Mouse (Mus musculus) mouse embryonic stem cell (cell line): Measurements from ENCODE around the gene Fat3.

Experiments used
- in situ Hi-C, 2 experiments: fragments of 300-500 bp; cut with MboI; formaldehyde crosslinking; loops; 1 replicate in 1 of 2; 3 replicates in 1 of 2; pipeline ENCODE4 v1.14.3; 2019 to 2020; ENCODE audit warnings: low sequenced_read_pairs in 2 of 2, low pct_unique_long_range_greater_than_20kb in 1 of 2, mixed read lengths in 1 of 2; ENCODE audit not compliant: unreplicated experiment in 1 of 2

Fat3 gene

GRCm38 (mm10) chr9:16272810-16273209, 228.3 kb downstream of the Fat3 start:
- in situ Hi-C loops: no loop called here

GRCm38 (mm10) chr9:16270768-16271114, 230.3 kb downstream of the Fat3 start:
- in situ Hi-C loops: no loop called here

- in situ Hi-C loops: no loop called here
These were observed 230.9 kb downstream of the Fat3 start for GRCm38 (mm10) chr9:16270056-16270767.

GRCm38 (mm10) chr9:16265519-16265918, 235.6 kb downstream of the Fat3 start:
- in situ Hi-C loops: no loop called here

- in situ Hi-C loops: no loop called here
These were observed 243.7 kb downstream of the Fat3 start for GRCm38 (mm10) chr9:16257241-16257840.

- in situ Hi-C loops: no loop called here
These were observed 244.4 kb downstream of the Fat3 start for GRCm38 (mm10) chr9:16256577-16257207.

GRCm38 (mm10) chr9:16246741-16247140, 254.3 kb downstream of the Fat3 start:
- in situ Hi-C loops: no loop called here

- in situ Hi-C loops: no loop called here
These were observed 269.5 kb downstream of the Fat3 start for GRCm38 (mm10) chr9:16231575-16231974.

GRCm38 (mm10) chr9:16228919-16229318, 272.2 kb downstream of the Fat3 start:
- in situ Hi-C loops: no loop called here

- in situ Hi-C loops: no loop called here
These were observed 273.7 kb downstream of the Fat3 start for GRCm38 (mm10) chr9:16227398-16227797.

GRCm38 (mm10) chr9:16226545-16226944, 274.5 kb downstream of the Fat3 start:
- in situ Hi-C loops: no loop called here

- in situ Hi-C loops: no loop called here
These were observed 279.2 kb downstream of the Fat3 start for GRCm38 (mm10) chr9:16221885-16222284.

GRCm38 (mm10) chr9:16216235-16216634, 284.9 kb downstream of the Fat3 start:
- in situ Hi-C loops: no loop called here

- in situ Hi-C loops: no loop called here
These were observed 286.1 kb downstream of the Fat3 start for GRCm38 (mm10) chr9:16214731-16215681.

- in situ Hi-C loops: no loop called here
These were observed 287.8 kb downstream of the Fat3 start for GRCm38 (mm10) chr9:16213324-16213723.

GRCm38 (mm10) chr9:16212628-16213027, 288.5 kb downstream of the Fat3 start:
- in situ Hi-C loops: no loop called here

- in situ Hi-C loops: no loop called here
These were observed 288.9 kb downstream of the Fat3 start for GRCm38 (mm10) chr9:16212163-16212562.

- in situ Hi-C loops: no loop called here
These were observed 289.6 kb downstream of the Fat3 start for GRCm38 (mm10) chr9:16211468-16211867.

- in situ Hi-C loops: no loop called here
These were observed 298.8 kb downstream of the Fat3 start for GRCm38 (mm10) chr9:16202296-16202695.
